Mouse (Mus musculus) ES-Bruce4 (cell line): ENCODE data around the gene Asl. TPM values are rescaled to one million over a fixed set of nuclear protein-coding genes. Genes with fewer than 3 reads are reported as not detected.

Experiments used
- H3K27ac ChIP-seq: 2 replicates; pipeline ENCODE4 v1.5.1; 2012; ENCODE audit warnings: low read length, inconsistent platforms; ENCODE audit not compliant: insufficient read depth
- H3K27me3 ChIP-seq: 2 replicates; pipeline ENCODE4 v1.6.1; 2012; ENCODE audit warnings: mild to moderate bottlenecking, low read length, inconsistent platforms; ENCODE audit not compliant: control insufficient read depth, poor library complexity, insufficient read depth, severe bottlenecking
- H3K36me3 ChIP-seq: 2 replicates; pipeline ENCODE4 v1.6.1; 2012; ENCODE audit warnings: inconsistent platforms, mild to moderate bottlenecking, low read length, moderate library complexity; ENCODE audit not compliant: control insufficient read depth, poor library complexity, insufficient read depth, severe bottlenecking
- H3K4me1 ChIP-seq: one replicate; pipeline ENCODE4 v1.8.1; 2011; ENCODE audit warnings: low read length; ENCODE audit not compliant: control insufficient read depth, insufficient read depth
- H3K4me3 ChIP-seq: 2 replicates; pipeline ENCODE4 v1.5.1; 2011; ENCODE audit warnings: low read depth, mild to moderate bottlenecking, low read length
- H3K9ac ChIP-seq: 2 replicates; pipeline ENCODE4 v1.6.1; 2012; ENCODE audit warnings: low read depth, mild to moderate bottlenecking, inconsistent platforms; ENCODE audit not compliant: poor library complexity, severe bottlenecking
- H3K9me3 ChIP-seq: replicated peaks from 2 replicates; pipeline ENCODE4 v1.6.1; 2012; ENCODE audit warnings: mild to moderate bottlenecking, low read length, inconsistent platforms; ENCODE audit not compliant: control insufficient read depth, poor library complexity, insufficient read depth, severe bottlenecking
- CTCF ChIP-seq: IDR thresholded peaks from one replicate; pipeline ENCODE4 v1.8.1; 2011; ENCODE audit warnings: low read depth, low read length
- EP300 ChIP-seq: IDR thresholded peaks from 2 replicates; pipeline ENCODE4 v1.6.1; 2011; ENCODE audit warnings: low read depth, low read length; ENCODE audit not compliant: insufficient read depth
- POLR2A ChIP-seq: IDR thresholded peaks from one replicate; pipeline ENCODE4 v1.8.1; 2011; ENCODE audit warnings: low read length; ENCODE audit not compliant: insufficient read depth
- polyA plus RNA-seq: library from polyadenylated mRNA; stranded (reverse); fragments of >200 nt; gene quantifications from 2 replicates; pipeline ENCODE4 v1.2.4, GENCODE M21; 2011; ENCODE audit warnings: low read depth; ENCODE audit not compliant: missing spikeins, insufficient read depth, insufficient read length

Gene Asl
- polyA plus RNA-seq, 1 experiment = 63.4 TPM

DNA sequence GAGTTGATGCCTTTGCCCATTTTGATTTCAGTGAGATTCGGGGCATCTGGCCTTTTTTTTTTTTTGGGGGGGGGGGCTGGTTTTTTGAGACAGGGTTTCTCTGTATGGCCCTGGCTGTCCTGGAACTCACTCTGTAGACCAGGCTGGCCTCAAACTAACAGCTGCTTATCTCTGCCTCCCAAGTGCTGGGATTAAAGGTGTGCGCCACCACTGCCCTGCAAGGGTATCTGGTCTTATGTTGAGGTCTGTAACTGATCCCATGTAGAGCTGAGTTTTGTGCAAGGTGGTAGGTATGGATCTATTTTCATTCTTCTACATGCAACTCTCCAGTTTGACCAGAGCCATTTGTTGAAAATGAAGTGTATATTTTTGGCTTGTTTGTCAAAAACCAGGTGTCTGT lies 27.3 kb upstream of the Asl start:
- Histone ChIP-seq H3K27ac (no peak overlapping the region), H3K36me3 (0 out of 2 replicates have a peak, but pooled peaks cover 3% of the 10 kb centered on the region), H3K27me3 (no peaks in the 10 kb centered on the region), H3K4me1 (no peaks in the 10 kb centered on the region), H3K9ac (no peak overlapping the region), H3K4me3 (no peak overlapping the region), H3K9me3 (no peaks in the 10 kb centered on the region)
- TF ChIP-seq EP300 (no peak), CTCF (no peak), POLR2A (no peak)

DNA sequence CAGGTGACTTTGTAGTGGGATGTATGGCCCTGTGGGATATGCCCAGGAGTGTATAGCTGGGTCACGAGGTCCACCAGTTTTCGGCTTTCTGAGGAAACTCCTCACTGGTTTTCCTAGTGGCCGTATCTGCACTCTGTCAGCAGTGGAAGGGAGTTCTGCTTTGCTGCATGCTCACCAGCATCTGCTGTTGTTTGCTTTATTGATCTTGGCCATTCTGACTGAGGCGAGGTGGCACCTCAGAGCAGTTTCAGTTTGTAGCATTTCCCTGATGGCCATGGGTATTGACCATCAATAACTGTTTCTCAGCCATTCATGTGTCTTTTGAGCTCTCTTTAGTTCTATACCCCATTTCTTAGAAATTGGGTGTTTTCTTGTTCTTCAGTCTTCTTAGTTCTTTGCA lies 26.6 kb upstream of the Asl start:
- Histone ChIP-seq H3K4me1 (no peaks in the 10 kb centered on the region), H3K27me3 (no peaks in the 10 kb centered on the region), H3K36me3 (0 out of 2 replicates have a peak, but pooled peaks cover 3% of the 10 kb centered on the region), H3K27ac (no peak overlapping the region), H3K9ac (no peak overlapping the region), H3K9me3 (no peaks in the 10 kb centered on the region), H3K4me3 (no peak overlapping the region)
- TF ChIP-seq CTCF = no peak
- no peak for TF ChIP-seq EP300
- TF ChIP-seq POLR2A = no peak

DNA sequence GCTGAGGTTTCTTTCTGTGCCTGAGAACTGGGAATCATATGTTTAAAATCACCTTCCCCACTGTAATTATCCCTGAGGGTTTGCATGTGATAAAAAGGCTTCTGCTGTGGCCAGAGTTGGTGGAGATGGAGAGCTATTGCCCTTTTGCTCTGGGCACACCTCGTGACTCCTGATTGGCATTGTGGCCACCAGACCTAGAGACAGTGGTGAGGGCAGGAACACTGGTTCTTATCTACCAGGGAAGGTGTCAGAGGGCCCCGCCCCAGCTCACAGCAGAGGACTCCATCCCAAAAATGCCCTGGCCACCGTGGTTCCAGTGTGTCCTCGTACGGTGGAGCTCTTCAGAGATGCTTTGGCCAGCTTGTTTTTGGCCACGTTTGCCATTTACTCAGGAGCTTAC lies 23.9 kb upstream of the Asl start:
- Histone ChIP-seq H3K9me3 (no peaks in the 10 kb centered on the region), H3K27ac (no peak overlapping the region), H3K9ac (no peak overlapping the region), H3K4me3 (no peak overlapping the region), H3K27me3 (no peaks in the 10 kb centered on the region), H3K36me3 (0 out of 2 replicates have a peak, but pooled peaks cover 2% of the 10 kb centered on the region), H3K4me1 (no peaks in the 10 kb centered on the region)
- no peak for TF ChIP-seq POLR2A
- no peak for TF ChIP-seq EP300
- no peak for TF ChIP-seq CTCF

DNA sequence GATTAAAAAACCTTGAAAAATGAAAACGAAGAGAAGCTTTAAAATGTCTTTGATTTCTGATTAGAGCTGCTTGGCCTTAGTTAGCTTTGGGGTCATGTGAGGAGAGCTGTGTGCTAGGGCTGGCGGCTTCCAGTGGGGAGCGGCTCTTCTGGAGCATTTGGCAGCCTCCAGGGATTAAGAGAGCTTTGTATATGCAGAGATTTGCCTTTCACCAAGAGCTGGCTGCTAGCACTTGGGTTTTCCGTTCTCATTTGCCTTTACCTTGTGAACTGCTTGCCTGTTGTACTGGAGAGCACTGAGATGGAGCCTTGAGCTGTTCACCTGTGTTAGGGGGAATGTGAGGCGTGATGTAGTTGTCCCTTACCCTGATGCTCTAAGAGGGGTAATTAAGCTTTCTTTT lies 23.5 kb upstream of the Asl start:
- TF ChIP-seq CTCF (no peak), EP300 (no peak), POLR2A (no peak)
- Histone ChIP-seq H3K4me3 (no peak overlapping the region), H3K27me3 (no peaks in the 10 kb centered on the region), H3K36me3 (peaks cover 5% of the 10 kb centered on the region), H3K9me3 (no peaks in the 10 kb centered on the region), H3K4me1 (no peaks in the 10 kb centered on the region), H3K9ac (no peak overlapping the region), H3K27ac (no peak overlapping the region)

DNA sequence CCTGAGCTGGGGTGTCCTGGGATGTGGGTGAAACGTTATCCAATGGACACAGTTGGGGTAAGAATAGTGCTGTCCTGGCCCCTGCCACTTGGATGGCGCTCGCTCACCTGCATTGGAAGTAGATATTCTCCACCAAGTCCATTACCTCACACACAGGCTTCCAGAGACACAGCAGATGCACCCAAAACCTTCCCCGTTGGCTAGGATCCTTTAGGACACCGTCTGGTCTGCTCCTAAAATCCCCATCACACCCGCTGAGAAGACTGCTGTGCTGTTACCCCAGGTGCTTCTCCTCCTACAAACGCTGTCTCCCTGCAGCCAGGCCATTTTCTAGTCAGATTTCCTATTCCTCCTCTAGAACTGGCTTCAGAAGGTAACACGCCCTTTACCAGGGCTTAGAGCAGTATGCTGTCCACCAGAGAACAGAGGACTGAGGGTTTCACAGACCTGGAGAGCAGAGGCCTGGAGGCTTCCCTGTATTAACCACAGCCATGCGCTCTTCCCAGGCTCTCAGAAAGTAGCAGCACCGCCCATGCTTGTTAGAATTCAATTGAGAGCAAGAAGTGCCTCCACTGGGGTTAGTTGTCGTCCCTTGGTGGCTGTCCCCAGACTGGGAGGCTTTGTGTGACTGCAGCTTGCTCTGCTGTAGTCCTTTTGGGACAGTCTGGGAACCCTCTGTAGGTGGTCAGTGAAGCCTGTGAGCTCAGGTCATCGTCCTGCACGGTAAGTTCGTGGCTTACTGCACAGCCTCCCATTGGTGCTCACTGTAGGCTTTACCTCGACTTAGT lies 22.2 kb upstream of the Asl start:
- Histone ChIP-seq H3K36me3 (peaks cover 11% of the 10 kb centered on the region), H3K4me1 (no peaks in the 10 kb centered on the region), H3K9ac (no peak overlapping the region), H3K27ac (no peak overlapping the region), H3K9me3 (no peaks in the 10 kb centered on the region), H3K27me3 (no peaks in the 10 kb centered on the region), H3K4me3 (no peak overlapping the region)
- TF ChIP-seq CTCF = no peak
- no peak for TF ChIP-seq POLR2A
- TF ChIP-seq EP300 = no peak

DNA sequence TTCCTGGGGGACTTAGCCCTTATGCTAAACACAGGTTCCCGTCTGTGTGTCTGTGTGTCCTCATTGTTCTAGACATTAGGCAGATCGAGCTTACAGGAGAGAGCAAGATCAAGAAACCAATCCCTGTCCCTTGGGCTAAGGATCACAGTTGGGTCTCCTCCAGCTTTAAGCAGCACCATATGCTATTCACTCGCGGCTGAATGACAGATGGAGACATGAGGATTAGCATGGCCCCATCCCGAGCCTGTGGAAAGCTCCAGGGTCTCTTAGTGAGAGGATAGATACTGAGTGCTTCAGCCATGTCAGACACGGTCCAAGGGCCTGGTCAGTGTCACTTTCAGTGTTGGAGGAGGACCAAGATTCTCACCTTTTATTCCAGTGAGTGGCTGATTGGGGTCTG lies 21.4 kb upstream of the Asl start:
- no peaks in the 10 kb centered on the region for H3K27me3 ChIP-seq
- H3K9ac ChIP-seq = no peak overlapping the region
- H3K27ac ChIP-seq = no peak overlapping the region
- H3K36me3 ChIP-seq = peaks cover 11% of the 10 kb centered on the region
- no peaks in the 10 kb centered on the region for H3K4me1 ChIP-seq
- H3K4me3 ChIP-seq = no peak overlapping the region
- H3K9me3 ChIP-seq = no peaks in the 10 kb centered on the region
- TF ChIP-seq CTCF (no peak), POLR2A (no peak), EP300 (no peak)
